Mouse (Mus musculus) liver, embryonic 13.5 days (tissue): ENCODE measurements around the gene Usp19. TPM values are rescaled to one million over a fixed set of nuclear protein-coding genes. Genes with fewer than 3 reads are reported as not detected.

Experiments used
- ATAC-seq: fragments of 200-750 bp; cut with Nextera tagmentation; 2 replicates; pipeline ENCODE4 v1.8.0; 2017; ENCODE audit warnings: low read depth, mild to moderate bottlenecking, moderate number of reproducible peaks, moderate library complexity
- DNase-seq: peaks from one replicate; pipeline ENCODE4 v3.0.0; 2022
- H3K27ac ChIP-seq: fragments of 300-500 bp; sonication (generic); 2 replicates; pipeline ENCODE4 v1.5.1; 2015; ENCODE audit warnings: moderate library complexity, mild to moderate bottlenecking, inconsistent platforms
- H3K27me3 ChIP-seq: fragments of 300-500 bp; sonication (generic); 2 replicates; pipeline ENCODE4 v1.6.1; 2015; ENCODE audit warnings: mild to moderate bottlenecking, inconsistent platforms
- H3K36me3 ChIP-seq: fragments of 300-500 bp; sonication (generic); 2 replicates; pipeline ENCODE4 v1.6.1; 2015; ENCODE audit warnings: mild to moderate bottlenecking, inconsistent platforms
- H3K4me1 ChIP-seq: fragments of 300-500 bp; sonication (generic); replicated peaks from 2 replicates; pipeline ENCODE4 v1.6.1; 2015; ENCODE audit warnings: inconsistent platforms
- H3K4me2 ChIP-seq: fragments of 300-500 bp; sonication (generic); 2 replicates; pipeline ENCODE4 v1.6.1; 2015; ENCODE audit warnings: inconsistent platforms, mild to moderate bottlenecking, moderate library complexity
- H3K4me3 ChIP-seq: fragments of 300-500 bp; sonication (generic); replicated peaks from 2 replicates; pipeline ENCODE4 v1.5.1; 2015; ENCODE audit warnings: mild to moderate bottlenecking, inconsistent platforms
- H3K9ac ChIP-seq: fragments of 300-500 bp; sonication (generic); 2 replicates; pipeline ENCODE4 v1.6.1; 2015; ENCODE audit warnings: mild to moderate bottlenecking, inconsistent platforms
- H3K9me3 ChIP-seq: fragments of 300-500 bp; sonication (generic); replicated peaks from 2 replicates; pipeline ENCODE4 v1.6.1; 2016; ENCODE audit warnings: inconsistent platforms
- WGBS: fragments of 180-500 bp; shearing (Covaris S2); methylation state at CpG from one replicate; pipeline ENCODE4 v1.1.7; 2015; ENCODE audit not compliant: insufficient replicate concordance; 5-methylcytosine and 5-hydroxymethylcytosine counted together
- polyA plus RNA-seq: library from polyadenylated mRNA; unstranded; fragments of >200 nt; fragmentation: Nextera tagmentation; extraction: Ambion mirVana; gene quantifications from 2 replicates; pipeline ENCODE4 v1.2.1, GENCODE M21; 2015

Gene Usp19
- 26.0 and 27.0 TPM in 2 replicates for polyA plus RNA-seq

GRCm38 (mm10) chr9:108490559-108491285, at the start of gene Usp19:
Gene Usp19 (plus strand): TSS chr9:108490602.
- under 1% methylated on average over 69 of the region's 69 CpGs for WGBS
- Histone ChIP-seq H3K4me1 (peaks cover 27% of the 10 kb centered on the region), H3K27ac (peak within 1 kb of the TSS; percentile 96), H3K36me3 (peaks cover 52% of the 10 kb centered on the region), H3K4me2 (peak within 1 kb of the TSS; percentile 93), H3K9me3 (no peaks in the 10 kb centered on the region), H3K9ac (peak within 1 kb of the TSS; percentile 95), H3K27me3 (no peaks in the 10 kb centered on the region), H3K4me3 (peak within 1 kb of the TSS; percentile 98)
- peak; percentile 92 for ATAC-seq
- DNase-seq: peak; percentile 89

GRCm38 (mm10) chr9:108441236-108441919, 49.0 kb upstream of the Usp19 start:
- no peak for ATAC-seq
- Histone ChIP-seq H3K27me3 (no peaks in the 10 kb centered on the region), H3K9ac (no peak overlapping the region), H3K9me3 (no peaks in the 10 kb centered on the region), H3K27ac (no peak overlapping the region), H3K4me2 (no peak overlapping the region), H3K36me3 (no peaks in the 10 kb centered on the region), H3K4me3 (no peak overlapping the region), H3K4me1 (peaks cover 5% of the 10 kb centered on the region)
- no peak for DNase-seq
- 80% methylated on average over 11 of the region's 11 CpGs for WGBS

GRCm38 (mm10) chr9:108445125-108445524, 45.3 kb upstream of the Usp19 start:
- no peaks in the 10 kb centered on the region for H3K9me3 ChIP-seq
- 38% methylated on average over 9 of the region's 9 CpGs for WGBS

GRCm38 (mm10) chr9:108449860-108450259, 40.5 kb upstream of the Usp19 start:
- DNase-seq (peak; percentile 16), ATAC-seq (no peak)
- Histone ChIP-seq H3K27ac (peak overlapping the region; percentile 41; the same call in 1 of the 2 replicates), H3K4me1 (peaks cover 55% of the 10 kb centered on the region), H3K36me3 (peaks cover 18% of the 10 kb centered on the region), H3K9ac (peak overlapping the region; percentile 75; the same call in 1 of the 2 replicates), H3K4me3 (peak overlapping the region; percentile 70), H3K27me3 (no peaks in the 10 kb centered on the region), H3K4me2 (peak overlapping the region; percentile 99), H3K9me3 (no peaks in the 10 kb centered on the region)
- WGBS: 74% methylated on average over 4 of the region's 4 CpGs

More at GRCm38 (mm10) chr9:108445125-108445524, 45.3 kb upstream of the Usp19 start:
- Histone ChIP-seq H3K27me3 (no peaks in the 10 kb centered on the region), H3K4me1 (peaks cover 13% of the 10 kb centered on the region), H3K4me3 (no peak overlapping the region), H3K27ac (no peak overlapping the region), H3K9ac (no peak overlapping the region), H3K4me2 (no peak overlapping the region), H3K36me3 (peaks cover 18% of the 10 kb centered on the region)
- DNase-seq (no peak), ATAC-seq (no peak)

GRCm38 (mm10) chr9:108450292-108451169, 39.9 kb upstream of the Usp19 start:
- H3K4me1 ChIP-seq: peaks cover 55% of the 10 kb centered on the region
- H3K9me3 ChIP-seq: no peaks in the 10 kb centered on the region
- H3K9ac ChIP-seq: peak overlapping the region; percentile 75
- DNase-seq (peak; percentile 30), ATAC-seq (peak; percentile 1; the same call in 1 of the 2 replicates)
- H3K27ac ChIP-seq: peak overlapping the region; percentile 87
- H3K27me3 ChIP-seq: no peaks in the 10 kb centered on the region
- H3K4me2 ChIP-seq: peak overlapping the region; percentile 99
- peak overlapping the region; percentile 70 for H3K4me3 ChIP-seq
- WGBS: 55% methylated on average over 21 of the region's 21 CpGs
- H3K36me3 ChIP-seq: peaks cover 18% of the 10 kb centered on the region

GRCm38 (mm10) chr9:108451170-108451493, 39.3 kb upstream of the Usp19 start:
- Histone ChIP-seq H3K27ac (peak overlapping the region; percentile 87), H3K36me3 (peaks cover 18% of the 10 kb centered on the region), H3K27me3 (no peaks in the 10 kb centered on the region), H3K9me3 (no peaks in the 10 kb centered on the region), H3K4me2 (peak overlapping the region; percentile 99), H3K9ac (peak overlapping the region; percentile 75), H3K4me1 (peaks cover 61% of the 10 kb centered on the region), H3K4me3 (peak overlapping the region; percentile 70)
- DNase-seq (peak; percentile 65), ATAC-seq (peak; percentile 83)
- 13% methylated on average over 6 of the region's 6 CpGs for WGBS

GRCm38 (mm10) chr9:108451519-108452160, 38.8 kb upstream of the Usp19 start:
- H3K36me3 ChIP-seq: peaks cover 18% of the 10 kb centered on the region
- H3K27me3 ChIP-seq: no peaks in the 10 kb centered on the region
- DNase-seq: no peak
- 40% methylated on average over 6 of the region's 6 CpGs for WGBS
- H3K4me2 ChIP-seq: peak overlapping the region; percentile 99
- H3K9ac ChIP-seq: peak overlapping the region; percentile 75
- peak; percentile 33; the same call in 1 of the 2 replicates for ATAC-seq
- no peaks in the 10 kb centered on the region for H3K9me3 ChIP-seq
- peaks cover 66% of the 10 kb centered on the region for H3K4me1 ChIP-seq
- H3K27ac ChIP-seq: peak overlapping the region; percentile 87
- peak overlapping the region; percentile 70 for H3K4me3 ChIP-seq

GRCm38 (mm10) chr9:108452291-108452906, 38.0 kb upstream of the Usp19 start:
- Histone ChIP-seq H3K4me3 (peak overlapping the region; percentile 70), H3K4me2 (peak overlapping the region; percentile 99), H3K27ac (peak overlapping the region; percentile 87), H3K36me3 (peaks cover 18% of the 10 kb centered on the region), H3K9me3 (no peaks in the 10 kb centered on the region), H3K9ac (peak overlapping the region; percentile 75), H3K27me3 (no peaks in the 10 kb centered on the region), H3K4me1 (peaks cover 73% of the 10 kb centered on the region)
- under 1% methylated on average over 40 of the region's 40 CpGs for WGBS
- peak; percentile 81 for DNase-seq
- peak; percentile 80 for ATAC-seq

- Histone ChIP-seq H3K27ac (peak overlapping the region; percentile 87; the same call in 1 of the 2 replicates), H3K36me3 (peaks cover 13% of the 10 kb centered on the region), H3K27me3 (no peaks in the 10 kb centered on the region), H3K4me1 (peaks cover 75% of the 10 kb centered on the region), H3K4me3 (peak overlapping the region; percentile 70), H3K9ac (peak overlapping the region; percentile 75; the same call in 1 of the 2 replicates), H3K4me2 (peak overlapping the region; percentile 99), H3K9me3 (no peaks in the 10 kb centered on the region)
- ATAC-seq (peak; percentile 6), DNase-seq (no peak)
- 49% methylated on average over 6 of the region's 6 CpGs for WGBS
Measured at GRCm38 (mm10) chr9:108452911-108453310, 37.5 kb upstream of the Usp19 start.

- H3K27me3 ChIP-seq: no peaks in the 10 kb centered on the region
- peaks cover 7% of the 10 kb centered on the region for H3K36me3 ChIP-seq
- H3K9me3 ChIP-seq: no peaks in the 10 kb centered on the region
- H3K27ac ChIP-seq: no peak overlapping the region
- H3K4me3 ChIP-seq: no peak overlapping the region
- WGBS: 73% methylated on average over 4 of the region's 4 CpGs
- H3K4me2 ChIP-seq: no peak overlapping the region
- 0 out of 2 replicates have a peak overlapping the region, but pooled peaks have one; percentile 14 for H3K9ac ChIP-seq
- no peak for ATAC-seq
- H3K4me1 ChIP-seq: peaks cover 75% of the 10 kb centered on the region
- DNase-seq: no peak
Measured at GRCm38 (mm10) chr9:108453458-108453857, 36.9 kb upstream of the Usp19 start.
